Mouse (Mus musculus) thymus, postnatal 36 days (tissue): ENCODE data around the gene Akr1e1.
A peak's percentile ranks its signal among the peaks of the same experiment; 100 is the strongest.
"Not testable (repeated sequence)": the region's sequence is repeated elsewhere in the genome, so short reads cannot be mapped to it uniquely, and the experiment has no call there.

Experiments
- DNase-seq, 2 experiments: peaks; one replicate each; pipeline ENCODE4 v3.0.0; 2022; ENCODE audit warnings: mixed read lengths in 2 of 2

Akr1e1 gene

GRCm38 (mm10) chr13:4608961-4609409, at the start of gene Akr1e1:
Gene Akr1e1, minus strand, starts transcription at chr13:4609174.
- peak; percentile 64 to 68 for DNase-seq

DNA sequence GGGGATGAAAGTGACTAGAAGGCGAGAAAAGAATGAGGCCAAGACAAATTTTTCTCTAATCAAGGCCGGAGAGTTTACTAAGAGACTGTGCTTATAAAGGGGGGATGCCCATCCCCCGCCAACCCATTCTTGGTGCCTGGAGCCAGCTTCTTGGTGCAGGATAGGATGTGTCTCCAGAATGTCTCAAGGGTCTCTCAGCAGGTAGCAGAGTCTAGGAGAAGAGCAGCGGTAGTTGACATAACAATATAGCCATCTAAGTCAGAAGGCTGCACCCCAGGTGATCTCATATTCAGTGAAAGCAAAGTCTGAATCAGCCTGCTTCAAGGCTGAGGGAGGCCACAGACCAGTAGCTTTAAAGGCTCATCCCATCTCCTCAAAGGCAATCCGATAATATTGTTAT, 49.4 kb upstream of the Akr1e1 start:
- no peak for DNase-seq

DNA sequence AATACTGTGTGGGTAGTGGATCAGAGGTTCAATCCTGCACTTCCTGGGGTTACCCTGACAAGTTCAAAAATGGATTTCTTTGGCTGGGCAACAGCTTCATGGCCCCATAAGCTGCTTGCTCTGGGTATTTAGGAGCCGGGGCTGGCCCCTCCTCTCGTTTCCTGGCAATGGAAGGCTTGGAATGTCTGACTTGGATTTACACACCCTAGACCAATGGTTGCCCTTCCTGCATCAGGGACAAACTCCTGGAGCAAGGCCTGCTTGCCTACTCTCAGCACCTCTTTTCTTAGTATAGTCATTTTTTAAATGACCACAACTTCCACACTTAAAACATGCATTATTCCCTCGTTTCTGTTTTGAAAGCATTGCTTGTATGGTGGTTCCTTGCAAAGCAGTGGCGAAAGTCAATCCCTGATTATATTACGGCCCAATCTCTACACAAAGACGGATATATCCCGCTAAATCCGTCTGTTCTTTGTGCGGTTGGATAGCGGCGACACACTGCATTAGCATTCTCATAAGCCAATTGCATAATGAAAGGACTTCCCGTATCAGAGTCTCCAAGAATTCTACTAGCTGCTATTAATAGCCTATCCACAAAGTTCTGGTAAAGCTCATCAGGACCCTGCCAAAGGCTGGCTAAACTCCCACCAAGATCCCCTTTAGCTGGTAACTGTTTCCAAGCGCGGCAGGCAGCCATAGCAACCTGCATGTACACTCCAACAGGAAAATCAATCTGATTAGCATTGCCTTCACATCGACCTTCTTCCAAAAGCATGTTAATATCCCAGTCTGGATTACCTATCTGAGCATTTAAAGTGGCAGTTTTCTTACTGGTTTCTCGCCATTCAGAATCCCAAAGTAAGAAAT, 47.5 kb upstream of the Akr1e1 start:
- DNase-seq: no peak

DNA sequence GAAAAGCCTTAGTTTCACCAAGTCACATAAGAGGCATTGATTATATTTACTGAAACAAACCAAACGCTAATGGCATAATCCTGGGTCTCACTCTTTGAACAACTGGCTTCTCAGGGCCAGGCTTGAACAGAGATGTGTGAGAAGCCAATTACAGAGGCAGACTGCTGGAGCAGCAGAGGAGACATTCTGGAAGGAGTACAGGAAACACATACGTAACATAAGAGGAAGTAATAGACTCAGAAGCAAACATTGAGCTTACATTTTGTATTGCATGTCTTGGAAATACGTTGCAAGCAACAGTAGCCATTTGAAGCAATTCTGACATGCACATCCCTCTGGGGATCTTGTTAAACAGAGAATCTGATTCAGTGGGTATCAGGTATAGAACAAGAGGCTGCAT, 41.2 kb upstream of the Akr1e1 start:
- DNase-seq: no peak

DNA sequence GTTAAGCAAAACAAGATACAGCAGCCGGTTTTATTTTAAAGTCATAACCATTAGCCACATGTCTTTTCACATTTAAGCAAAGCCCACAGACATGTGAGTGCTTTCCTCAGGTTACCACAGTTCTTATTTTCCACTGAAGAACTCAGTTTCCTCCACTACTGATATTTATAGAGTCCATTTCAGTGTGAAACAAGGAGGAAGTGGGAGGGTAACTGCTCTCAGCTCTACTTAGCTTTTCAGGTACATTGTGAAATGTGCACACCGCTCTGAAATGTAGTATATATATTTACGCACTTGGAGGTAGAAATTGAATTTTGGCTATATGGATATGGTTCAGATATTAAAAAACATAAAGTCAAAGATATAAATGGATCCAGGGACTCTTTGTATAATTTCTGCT, 36.3 kb upstream of the Akr1e1 start:
- no peak for DNase-seq

GRCm38 (mm10) chr13:4610902-4611301, 1.9 kb upstream of the Akr1e1 start:
- no peak for DNase-seq

GRCm38 (mm10) chr13:4608530-4608929, 444 bp downstream of the Akr1e1 start:
- DNase-seq: no peak

DNA sequence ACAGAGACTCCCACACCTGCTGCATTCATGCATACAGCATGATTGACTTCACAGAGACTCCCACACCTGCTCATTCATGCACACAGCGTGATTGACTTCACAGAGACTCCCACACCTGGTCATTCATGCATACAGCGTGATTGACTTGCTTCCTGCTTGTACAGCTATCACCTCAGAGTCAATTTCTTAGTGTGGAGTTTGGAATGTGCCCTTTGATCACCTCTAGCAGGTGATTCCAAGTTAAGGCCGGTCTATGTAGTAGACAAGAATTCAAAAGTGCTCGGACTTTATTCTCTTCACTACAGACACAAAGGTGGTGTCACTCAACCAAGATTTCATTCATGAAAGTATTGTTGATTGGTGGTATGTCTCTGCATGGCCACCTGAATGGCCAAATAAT, 2.2 kb downstream of the Akr1e1 start:
- no peak for DNase-seq

GRCm38 (mm10) chr13:4603431-4603830, 5.5 kb downstream of the Akr1e1 start:
- DNase-seq: not testable (repeated sequence)

DNA sequence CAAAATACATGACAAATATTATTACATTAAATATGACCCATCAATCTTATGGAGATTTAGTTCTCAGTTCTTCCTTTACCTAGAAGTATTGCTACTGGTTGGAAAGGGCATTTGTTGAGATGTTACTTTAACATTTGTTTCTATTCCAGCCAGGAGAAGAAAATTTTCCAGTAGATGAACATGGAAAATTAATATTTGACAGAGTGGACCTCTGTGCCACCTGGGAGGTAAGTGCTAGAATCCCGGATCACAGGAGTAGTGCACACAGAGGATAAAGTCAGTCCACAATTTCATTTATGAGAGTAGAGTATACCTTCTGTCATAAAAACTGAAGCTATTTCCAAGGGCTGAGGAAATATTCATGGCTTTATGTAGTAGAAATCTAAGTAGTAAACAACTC, 32.1 kb downstream of the Akr1e1 start:
- DNase-seq: no peak

DNA sequence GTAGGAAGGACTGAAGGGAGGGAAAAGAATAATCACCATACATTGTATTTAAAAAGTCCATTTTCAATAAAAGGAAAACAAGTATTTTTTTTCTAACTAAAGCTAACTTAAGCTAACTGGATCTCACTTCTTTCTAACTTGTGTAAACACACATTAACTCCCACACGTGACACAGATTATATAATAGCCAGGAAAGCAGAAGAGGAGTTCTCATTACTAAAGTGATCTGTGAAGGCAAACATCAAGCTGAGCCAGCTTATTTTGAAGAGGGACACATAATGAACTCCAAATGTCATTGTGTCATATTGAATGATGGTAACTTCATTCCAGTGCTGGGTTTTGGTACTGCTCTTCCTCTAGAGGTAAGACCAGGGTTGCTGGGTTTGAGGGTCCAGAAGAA, 35.1 kb downstream of the Akr1e1 start, which contains the start of gene Akr1c21:
TSS of gene Akr1c21 (plus strand) at position 205 of the 400 bp plus-strand sequence.
- DNase-seq: no peak

DNA sequence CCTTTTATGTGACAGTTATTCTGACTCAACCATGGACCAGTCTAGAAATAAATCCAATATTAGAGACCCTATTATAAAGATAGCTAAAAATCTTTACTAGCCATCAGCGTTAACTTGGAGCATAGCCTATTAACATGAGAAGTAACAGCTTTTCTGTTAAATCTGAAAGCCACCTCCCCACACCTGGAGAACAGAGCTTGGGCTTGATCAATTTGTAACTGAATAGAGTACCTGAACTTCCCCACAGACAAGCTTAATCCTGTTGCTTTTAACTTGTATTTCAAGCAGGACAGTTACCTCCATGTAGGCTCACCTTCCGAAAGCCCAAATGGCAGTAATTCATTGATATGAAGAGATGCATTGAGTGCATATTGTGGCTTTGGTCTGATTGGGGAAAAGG, 43.0 kb downstream of the Akr1e1 start:
- no peak for DNase-seq

- DNase-seq: no peak
These were observed 48.5 kb downstream of the Akr1e1 start for GRCm38 (mm10) chr13:4560500-4560899.

DNA sequence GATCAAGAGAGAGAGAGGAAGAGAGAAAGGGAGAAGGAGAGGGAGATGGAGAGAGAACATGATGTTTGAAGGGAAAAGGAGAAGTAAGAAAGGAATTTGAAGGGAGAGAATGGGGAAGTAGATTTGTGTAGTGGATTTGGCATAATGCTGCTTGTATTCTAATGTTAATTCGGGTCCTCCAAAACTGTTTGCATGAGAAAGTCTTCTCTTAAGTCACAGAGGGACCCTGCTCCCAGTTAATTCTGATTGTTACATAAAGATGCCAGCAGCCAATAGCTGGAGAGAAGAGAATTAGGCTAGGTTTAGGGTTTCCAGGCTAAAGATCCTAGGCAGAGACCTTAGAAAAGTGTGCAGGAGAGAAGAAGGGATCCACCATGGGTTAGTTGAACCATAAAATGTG, 49.8 kb downstream of the Akr1e1 start:
- DNase-seq: no peak
